Mouse (Mus musculus) heart, postnatal 0 days (tissue): ENCODE measurements around the gene Acss3.

Experiments
- CTCF ChIP-seq: IDR thresholded peaks from 2 replicates; pipeline ENCODE4 v1.5.1; 2016; ENCODE audit warnings: antibody characterized with exemption, control low read depth, low read depth
- EP300 ChIP-seq: IDR thresholded peaks from 2 replicates; pipeline ENCODE4 v1.6.1; 2016; ENCODE audit warnings: antibody characterized with exemption, low read depth

GRCm38 (mm10) chr10:107119135-107119534 is 4.3 kb downstream of the Acss3 start:
- TF ChIP-seq CTCF (no peak), EP300 (no peak)
